Mouse (Mus musculus) granulocyte monocyte progenitor cell, adult 5-6 weeks (primary cell): Measurements from ENCODE around the gene Zfp365. TPM values are rescaled to one million over a fixed set of nuclear protein-coding genes. Genes with fewer than 3 reads are reported as not detected.

Experiments used
- ATAC-seq: replicated peaks from 2 replicates; pipeline ENCODE4 v1.8.0; 2016; ENCODE audit warnings: mild to moderate bottlenecking, moderate TSS enrichment, inconsistent platforms; ENCODE audit not compliant: poor library complexity, severe bottlenecking
- total RNA-seq, 2 experiments: library from RNA; stranded (forward) in 1 of 2; stranded (reverse) in 1 of 2; fragments of 200-712, 200-1000 nt in 1 of 2; fragments of >200 nt in 1 of 2; fragmentation: Nextera tagmentation in 1 of 2; gene quantifications; 2 replicates each; pipeline ENCODE4 v1.2.3; 2014 to 2017

Zfp365 gene
- total RNA-seq (2014; fragmentation: Nextera tagmentation) (not detected in 2 replicates), total RNA-seq (2017) (not detected in 2 replicates)

DNA sequence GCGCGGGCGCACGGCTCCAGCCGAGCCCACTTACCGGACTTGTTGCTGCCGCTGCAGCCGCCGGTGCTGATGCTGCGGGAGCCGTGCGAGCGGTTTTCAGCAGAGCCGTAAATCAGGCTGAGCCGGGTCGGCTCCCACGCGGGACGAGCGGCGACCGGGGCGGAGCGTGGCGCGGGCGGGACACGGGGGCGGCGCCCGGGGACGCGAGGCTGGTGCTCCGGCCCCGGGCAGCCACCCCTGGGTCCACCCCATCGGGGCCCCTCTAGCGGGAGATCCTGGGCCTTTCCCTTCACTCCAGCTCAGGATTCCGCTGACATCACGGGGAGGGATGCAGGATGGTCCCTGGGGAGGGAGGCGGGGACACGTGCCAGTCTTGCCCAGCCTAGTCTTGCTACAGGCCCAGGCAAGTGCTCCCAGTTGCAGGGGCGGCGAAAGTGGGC, at the start of gene Zfp365:
Gene Zfp365, minus strand, starts transcription at position 326 of the 440 bp plus-strand sequence.
- peak; percentile 66 for ATAC-seq

DNA sequence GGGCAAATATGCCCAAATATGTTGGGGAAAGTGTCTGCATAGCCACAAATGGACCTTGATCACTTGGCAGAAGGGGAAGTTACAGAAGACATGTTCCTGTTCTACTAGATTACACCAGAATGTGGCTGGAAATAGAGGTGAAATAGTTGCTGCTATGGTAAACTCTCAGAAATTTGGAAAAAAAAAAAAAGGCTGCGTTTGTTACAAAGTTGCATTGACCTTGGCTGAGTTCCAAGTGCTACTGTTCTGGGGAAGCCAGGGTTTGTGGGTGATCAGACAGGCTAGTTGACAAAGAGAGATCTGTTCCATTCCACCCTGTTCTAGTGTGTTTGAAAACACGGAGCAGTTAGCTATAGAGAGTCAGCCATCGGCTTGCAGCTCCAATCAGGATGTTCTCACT, 47.5 kb upstream of the Zfp365 start:
- ATAC-seq = peak; percentile 98

DNA sequence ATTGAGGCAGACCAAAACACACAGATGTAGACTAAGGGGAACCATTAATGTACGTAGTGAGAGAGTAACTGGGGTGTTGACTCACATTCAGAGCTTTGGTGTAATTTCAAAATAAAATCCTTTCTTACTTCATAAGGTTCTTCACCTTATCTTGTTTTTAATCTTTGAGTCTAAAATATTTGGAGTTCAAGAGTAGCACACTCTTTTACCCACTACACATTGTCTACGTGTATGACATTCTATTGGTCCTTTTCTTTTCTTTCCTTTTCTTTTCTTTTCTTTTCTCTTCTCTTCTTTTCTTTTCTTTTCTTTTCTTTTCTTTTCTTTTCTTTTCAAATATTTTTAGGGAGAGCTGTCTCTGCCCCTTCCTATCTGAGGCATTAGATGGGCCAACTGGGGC, 43.5 kb upstream of the Zfp365 start:
- ATAC-seq = no peak

DNA sequence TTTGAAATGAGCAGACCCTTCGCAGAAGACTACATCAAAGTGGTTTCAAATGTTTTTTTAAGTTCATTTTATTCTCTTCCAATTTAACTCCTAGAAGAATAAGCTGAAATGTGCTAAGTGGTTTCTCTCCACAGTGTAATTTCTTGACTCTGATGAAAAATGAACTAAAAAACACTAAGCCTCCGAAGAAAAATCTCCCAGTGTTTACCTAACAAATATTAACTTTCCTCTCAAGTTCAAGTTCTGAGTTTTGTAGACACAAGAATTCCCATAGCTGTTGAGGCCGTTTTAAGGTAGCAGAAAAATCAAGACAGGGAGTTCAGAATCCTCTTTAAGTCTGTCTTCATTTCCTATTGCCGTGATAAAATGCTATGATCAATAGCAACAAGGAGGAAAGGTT, 39.2 kb upstream of the Zfp365 start:
- no peak for ATAC-seq

DNA sequence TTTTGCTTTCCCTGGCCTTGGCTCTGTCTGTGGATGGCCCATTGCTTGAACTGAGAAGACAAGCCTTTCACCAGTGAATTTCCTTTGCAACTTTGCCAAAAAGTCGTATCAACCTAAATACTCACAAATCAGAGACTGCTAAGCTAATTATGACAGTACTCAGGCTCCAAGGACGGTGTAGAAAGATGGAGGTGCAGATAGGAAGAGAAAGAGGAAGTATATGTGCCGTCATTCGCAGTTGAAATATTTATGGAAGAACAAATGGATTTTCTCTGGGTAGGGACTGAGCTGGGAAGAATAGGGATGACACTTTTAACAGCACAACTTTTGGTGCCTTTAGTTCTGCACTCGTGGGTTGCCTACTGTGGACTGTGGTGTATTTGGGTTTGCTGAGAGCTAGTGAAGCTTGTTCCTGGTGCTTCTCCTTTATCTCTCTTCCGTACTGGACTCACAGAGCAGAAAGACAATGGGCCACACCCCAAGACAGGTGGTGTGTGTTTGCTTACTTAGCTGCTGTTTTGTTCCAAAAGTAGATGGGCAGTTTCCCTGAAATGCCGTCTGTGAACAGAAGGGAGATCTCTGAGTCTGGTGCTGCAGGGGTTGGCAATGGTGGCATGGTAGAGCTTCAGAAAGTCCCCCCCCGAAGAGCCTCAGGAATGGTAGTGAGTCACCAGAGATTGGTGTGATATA, 37.7 kb upstream of the Zfp365 start:
- ATAC-seq = peak; percentile 52; the same call in 1 of the 2 replicates

DNA sequence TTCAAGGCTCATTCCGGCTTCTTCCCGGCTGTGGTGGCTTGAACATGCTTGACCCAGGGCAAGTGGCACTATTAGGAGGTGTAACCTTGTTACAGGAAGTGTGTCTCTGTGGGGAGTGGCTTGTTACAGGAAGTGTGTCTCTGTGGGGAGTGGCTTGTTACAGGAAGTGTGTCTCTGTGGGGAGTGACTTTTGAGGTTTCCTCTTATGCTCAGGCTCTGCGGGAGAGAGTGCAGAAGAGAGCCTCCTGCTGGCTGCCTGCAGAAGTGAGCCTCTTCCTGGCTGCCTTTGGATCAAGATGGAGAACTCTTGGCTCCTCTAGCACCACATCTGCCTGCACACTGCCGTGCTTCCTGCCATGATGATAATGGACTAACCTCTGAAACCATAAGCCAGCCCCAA, 31.1 kb upstream of the Zfp365 start:
- ATAC-seq = peak; percentile 100

DNA sequence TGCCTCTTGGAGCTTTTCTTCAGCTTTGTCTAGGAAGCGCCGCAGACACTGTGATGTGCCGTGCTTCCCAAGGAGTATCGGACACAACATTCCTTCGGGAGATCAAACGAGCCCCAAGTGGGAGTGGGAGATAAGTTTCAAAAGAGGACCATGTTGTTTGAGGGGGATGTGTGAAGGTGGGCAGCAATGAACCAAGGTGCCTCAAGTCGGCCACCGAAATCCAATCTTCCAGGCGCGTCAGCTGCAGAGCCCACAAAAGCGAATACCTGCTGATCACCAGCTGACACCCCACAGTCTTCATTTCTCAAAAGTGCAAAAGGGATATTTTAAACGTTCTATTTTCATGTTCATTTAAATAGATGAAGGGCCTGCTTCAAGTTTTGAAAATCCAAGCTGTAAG, 27.1 kb upstream of the Zfp365 start:
- no peak for ATAC-seq

DNA sequence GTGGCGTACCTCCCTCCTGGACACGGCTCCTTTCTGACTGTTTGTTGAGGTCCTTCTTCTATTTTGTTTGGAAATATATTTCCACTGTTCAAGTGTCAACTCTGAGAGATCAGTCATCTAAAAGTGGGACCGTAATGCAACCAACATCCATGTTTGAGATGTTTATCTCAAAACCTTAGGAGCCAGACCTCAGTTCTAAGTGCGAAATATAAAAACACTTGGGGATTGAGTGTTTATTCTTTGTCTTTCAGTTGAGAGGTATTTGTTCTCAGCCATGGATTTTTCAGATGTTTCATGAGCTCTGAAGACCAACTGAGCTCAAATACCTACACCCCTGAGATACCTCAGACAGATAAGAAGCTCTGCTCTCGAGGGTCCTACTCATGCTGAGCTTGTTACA, 25.3 kb upstream of the Zfp365 start:
- no peak for ATAC-seq

DNA sequence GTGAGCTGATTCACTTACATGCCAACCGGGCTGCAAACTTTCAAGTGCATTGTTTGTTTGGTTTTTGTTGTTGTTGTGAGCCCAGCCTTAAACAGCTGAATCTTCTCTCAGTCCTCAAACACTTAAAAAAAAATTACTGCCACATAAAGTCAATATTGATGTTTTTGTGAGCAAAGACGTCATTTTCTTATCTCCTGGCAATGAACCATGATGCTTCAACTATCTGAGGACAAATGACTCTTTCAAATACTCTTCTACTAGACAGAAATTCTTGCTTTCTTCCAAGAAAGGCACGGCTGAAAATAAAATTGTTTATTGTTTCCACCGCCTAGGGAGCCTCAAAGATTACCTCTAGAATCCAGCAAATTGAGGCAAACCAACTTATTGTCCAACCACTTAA, 24.5 kb upstream of the Zfp365 start:
- no peak for ATAC-seq

DNA sequence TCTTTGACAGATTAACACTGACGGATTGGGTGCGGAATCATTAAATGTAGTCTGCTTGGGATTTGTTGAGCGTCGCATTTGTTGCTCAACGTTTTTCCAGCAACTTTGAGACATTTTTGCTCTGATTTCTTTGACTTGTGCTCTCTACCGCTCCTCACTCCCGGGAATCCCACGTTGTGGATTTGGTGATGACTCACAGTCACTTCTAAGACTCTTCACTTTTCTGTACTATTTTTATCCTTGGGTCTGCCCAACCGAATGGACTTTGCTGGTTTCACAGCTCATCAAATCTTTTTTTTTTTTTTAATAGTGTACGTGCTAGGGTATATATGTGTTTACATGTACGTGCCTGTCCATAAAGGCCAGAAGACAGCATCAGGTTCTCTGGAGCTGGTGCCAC, 20.3 kb upstream of the Zfp365 start:
- no peak for ATAC-seq

DNA sequence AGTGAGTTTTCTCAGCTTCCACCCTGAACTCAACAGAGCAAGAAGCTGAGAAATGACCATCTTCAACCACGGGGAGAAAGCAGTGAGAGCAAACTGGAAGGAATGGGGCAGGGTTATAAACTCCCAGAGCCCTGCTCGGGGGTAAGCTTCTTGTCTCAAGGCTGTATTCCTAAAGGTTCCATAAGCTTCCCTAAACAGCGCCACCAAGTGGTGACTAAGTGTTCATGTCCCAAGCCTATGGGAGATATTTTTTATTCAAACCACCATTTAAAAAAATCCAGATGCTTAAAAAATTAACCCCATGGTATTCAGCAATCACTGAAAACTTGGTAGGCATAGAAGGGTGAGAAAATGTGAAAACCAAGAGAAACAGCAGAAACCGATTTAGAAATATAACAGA, 18.9 kb upstream of the Zfp365 start:
- no peak for ATAC-seq

DNA sequence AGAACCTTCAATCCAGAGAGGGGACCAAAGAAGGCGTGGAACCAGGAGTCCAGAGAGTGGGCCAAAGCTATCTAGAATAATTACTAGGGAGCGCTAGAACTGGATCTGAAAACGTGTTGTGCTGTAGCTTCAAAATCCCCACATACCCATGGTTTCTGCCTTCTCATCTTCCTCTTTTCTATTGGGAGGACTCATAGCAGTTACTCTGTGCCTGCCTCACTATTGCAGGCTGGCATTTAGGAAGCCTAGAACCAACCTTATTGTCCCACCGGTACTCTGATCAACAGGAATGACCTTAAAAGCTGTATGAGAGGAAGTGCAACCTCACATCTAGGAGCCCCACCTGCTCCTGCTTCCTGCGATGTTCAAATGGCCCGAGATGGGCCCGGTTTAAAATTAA, 16.1 kb upstream of the Zfp365 start:
- ATAC-seq = peak; percentile 56

DNA sequence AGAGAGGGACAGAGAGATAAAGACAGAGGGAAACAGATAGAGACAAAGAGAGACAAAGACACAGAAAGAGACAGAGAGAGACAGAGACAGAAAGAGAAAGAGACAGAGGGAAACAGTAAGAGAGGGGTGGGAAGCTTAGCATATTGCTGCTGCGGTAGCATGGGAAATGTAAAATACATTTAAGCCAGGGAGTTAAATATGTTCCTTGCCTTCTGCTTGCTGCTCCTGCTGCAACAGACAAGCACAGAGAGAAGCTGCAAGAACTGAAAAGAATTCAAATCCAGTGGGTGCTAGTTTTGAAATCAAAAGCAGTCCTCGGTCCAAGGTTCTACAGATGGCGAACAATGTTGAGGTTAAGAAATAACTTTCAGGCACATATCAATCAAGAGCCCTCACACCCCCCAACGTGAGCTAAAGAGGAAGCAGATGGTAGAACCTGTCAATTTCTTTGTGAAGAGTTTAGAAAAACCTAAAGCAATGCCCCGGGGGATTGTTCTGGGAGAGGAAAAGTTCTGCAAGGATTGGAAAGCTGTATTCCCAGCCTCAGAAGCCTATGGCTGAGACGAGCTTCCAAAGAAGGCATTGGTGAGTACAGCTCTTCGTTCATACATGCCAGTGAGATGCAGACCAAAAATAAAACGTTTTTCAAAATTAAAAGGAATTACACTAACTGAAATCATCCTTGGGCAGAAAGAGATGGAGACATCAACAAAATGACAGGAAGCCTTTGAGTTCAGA, 15.4 kb upstream of the Zfp365 start:
- peak; percentile 48 for ATAC-seq

DNA sequence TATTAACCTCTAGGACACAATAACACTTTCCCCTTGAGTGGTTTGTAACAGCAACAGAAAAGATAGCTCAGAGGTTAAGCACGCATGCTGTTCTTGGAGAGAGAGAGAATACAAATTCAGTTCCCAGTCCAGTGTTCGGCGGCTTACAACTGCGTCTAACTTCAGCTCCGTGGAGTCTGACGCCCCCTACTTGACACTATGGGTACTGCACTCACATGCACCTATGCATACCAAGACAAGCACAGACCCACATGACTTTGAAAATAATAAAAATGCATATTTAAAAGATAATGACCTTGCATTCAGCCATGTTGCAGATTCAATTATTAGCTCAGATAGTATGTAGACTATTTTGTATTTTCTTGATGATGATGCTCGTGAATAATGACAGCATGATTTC, 11.6 kb upstream of the Zfp365 start:
- peak; percentile 40; the same call in 1 of the 2 replicates for ATAC-seq

DNA sequence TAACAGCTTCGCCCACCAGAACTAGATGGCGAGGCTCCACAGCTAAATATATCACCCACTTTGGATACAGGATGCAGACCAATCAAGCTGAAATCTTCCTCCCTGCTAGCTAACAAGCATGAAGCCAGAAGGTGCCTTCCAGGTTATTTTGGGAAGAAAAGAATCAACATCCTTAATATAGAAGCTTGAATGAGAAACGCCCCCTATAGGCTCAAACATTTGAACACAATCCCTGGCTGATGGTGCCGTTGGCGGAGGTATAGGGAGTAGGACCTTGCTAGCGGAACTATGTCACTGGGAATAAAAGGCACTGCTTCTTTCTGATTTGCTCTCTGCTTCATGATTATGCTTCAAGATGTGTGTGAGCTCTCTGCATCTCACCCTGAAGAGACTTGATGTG, 9.3 kb upstream of the Zfp365 start:
- ATAC-seq = no peak

DNA sequence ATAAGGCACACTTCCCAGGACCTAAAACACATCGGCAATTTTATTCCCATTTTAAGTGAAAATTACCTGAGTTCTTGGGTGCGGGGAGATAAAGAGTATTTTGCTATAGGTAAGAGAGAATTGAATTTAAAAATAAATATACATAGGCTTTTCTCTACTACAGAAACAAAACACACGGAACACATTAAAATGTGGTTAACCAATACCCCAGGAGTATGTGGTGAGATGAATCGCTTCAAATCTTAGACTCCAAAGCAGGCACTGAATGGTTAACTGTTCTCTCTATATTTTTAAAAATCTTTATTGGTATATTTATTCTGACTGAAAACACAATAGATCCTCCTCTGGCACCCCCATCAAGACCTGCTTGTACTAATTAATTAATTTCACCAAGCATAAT, 7.2 kb upstream of the Zfp365 start:
- ATAC-seq = no peak

DNA sequence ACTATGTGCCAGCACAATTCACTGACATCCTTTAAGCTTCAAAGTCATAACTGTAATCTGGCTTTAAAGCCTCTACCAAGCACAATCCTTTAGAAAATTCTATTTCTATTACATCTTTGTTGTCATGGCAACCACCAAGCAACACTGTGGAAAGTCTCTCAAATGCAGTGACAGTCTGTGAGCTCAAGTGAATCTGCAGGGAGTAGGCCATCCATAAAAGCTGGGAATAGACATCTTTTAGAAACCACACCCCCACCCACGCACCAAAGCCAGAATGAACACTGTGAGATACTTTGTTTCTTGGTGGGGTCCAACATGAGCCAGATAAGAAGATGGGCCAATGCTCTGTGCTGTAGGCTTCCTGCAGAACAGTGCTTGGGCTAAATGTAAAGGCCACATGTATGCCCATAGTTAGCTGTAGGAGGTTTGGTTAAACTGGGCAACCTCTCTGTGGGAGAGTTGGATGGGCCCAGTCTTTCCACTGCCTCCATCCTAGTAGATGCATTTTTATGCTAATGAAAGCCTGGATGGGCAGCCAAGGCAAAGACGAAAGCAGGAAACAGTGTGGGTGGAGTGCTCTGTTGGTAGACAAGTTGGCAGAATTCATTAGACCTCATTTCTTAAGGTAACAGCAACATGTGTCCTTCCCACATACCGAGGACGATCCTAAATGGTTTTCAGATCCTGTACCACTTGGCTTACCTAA, 5.9 kb upstream of the Zfp365 start:
- ATAC-seq = no peak

DNA sequence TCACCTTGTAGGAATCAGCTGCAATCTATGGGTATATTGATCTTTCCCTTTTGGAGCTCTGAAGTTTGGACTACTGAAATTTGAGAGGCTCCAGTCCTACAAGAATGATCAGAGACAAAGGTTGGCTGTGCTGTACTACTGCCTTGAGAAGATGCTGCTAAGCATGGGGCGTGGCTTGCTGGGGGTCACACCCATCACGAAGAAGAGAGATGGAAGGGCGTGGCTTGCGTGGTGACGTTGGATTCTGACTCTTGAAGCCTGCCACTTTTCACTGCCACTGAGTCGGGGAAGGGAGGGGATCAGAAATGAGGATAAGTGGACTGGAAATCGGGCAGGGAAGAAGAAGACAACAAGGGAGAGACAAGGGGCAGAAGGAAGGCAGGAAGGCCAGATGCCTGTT, 4.9 kb upstream of the Zfp365 start:
- ATAC-seq = no peak

DNA sequence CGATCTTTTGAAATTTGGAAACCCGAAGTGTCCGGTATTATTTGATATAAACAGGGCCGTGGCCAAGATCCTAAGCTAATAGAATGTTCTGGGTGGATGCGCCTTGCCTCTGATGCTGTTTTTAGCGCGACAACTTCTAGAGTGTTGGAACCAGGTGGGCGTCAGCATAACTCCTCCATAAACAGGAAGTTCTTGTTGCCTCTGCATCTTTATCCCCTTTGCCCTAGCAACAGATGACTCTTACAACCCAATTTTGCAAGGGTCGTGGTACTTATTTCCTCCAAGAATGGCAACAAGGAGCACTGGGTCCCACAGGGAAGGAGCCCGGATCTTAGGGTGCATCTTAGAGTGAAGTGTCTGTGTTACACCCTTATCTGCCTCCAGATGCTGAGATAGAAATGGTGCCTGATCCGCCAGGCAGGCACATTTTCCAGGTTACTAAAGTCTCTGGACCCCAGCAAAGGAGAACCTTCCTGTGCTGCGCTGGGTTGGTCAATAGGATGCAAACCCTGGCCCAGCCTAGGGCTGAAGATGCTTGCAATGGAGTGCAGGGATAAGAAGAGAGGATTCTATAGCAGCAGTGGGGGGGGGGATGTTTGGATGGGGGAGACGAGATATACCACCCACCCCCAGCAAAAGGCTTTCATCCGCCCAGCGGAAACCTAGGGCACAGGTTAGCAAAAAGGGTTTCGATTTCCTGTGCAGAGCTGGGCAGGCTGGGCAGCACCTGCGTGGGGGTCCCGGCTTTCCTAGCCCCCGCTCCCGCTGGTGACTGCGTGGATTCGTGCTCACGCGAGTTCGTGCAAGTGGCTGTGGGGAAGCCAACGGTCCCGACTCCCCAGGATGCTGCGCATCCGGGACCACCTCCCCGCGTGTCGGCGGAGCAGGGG, 770 bp downstream of the Zfp365 start:
- peak; percentile 68 for ATAC-seq

DNA sequence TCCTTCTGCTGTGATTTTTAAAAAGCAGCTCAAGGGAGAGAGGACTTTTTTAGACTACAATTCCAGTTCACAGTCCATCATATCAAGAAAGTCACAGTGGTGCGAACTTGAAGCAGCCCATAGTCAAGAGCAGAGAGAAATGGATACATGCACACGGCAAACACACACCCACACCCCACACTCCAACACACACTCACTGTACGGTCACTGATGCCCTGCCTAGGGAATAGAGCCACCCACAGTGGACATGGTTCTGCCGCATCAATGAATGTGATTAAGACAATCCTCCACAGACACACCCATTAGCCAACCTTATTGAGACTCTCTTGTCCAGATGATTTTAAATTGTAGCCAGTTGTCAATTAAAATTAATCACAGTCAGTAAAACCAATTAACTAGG, 4.5 kb downstream of the Zfp365 start:
- no peak for ATAC-seq
